9 mouse cellular contexts compared by ENCODE assay signal in the genomic region with DNA sequence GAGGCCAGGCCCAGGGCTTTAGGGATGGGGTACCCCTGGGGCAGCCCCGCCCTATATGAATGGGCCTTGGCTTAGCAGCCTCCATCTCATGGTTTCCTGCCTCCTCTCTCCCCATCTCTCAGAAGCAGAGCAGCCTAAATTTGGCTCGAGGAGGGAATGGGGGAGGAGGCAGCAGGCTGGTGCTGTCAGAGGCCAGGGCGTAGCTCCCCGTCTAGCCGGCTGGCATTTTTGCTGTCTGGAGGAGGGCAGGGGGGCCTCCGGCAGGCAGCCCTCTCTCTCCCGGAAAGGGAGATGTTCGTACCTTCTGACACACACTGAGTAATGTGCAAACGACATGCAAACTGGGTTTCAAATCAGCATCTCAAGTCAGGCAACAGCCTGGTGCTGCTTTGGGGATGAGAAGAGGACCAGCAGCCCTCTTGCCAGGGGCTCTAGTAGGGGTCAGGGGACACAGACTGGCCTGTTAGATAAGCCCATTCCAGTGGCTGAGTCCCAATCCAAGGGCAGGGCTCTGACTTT. TPM values are rescaled to one million over a fixed set of nuclear protein-coding genes. Genes with fewer than 3 reads are reported as not detected.
DNase-seq lines count a peak whose midpoint lies in the region; ATAC-seq lines count a peak whose summit lies in the region.
"Had no signal": no experiment of that assay in that cellular context is flagged by ENCODE, and none has a peak within 500 bp of the region (broad histone marks: within the 10 kb centered on the region; RNA-seq: fewer than 3 reads in every experiment).

No protein-coding gene starts in this region.

- peaks cover 51% of the 10 kb centered on the region for H3K27me3 ChIP-seq in forebrain, embryonic 12.5 days
- H3K27me3 ChIP-seq in intestine, embryonic 16.5 days (replicated peaks; ENCODE audit: control insufficient read depth, insufficient read depth, low read length) = 0 out of 2 replicates have a peak, but pooled peaks cover 4% of the 10 kb centered on the region
- H3K27me3 ChIP-seq in neural tube, embryonic 12.5 days (replicated peaks) = peaks cover 64% of the 10 kb centered on the region

- peak; percentile 65 for DNase-seq in layer of hippocampus, adult 9-11 months
- DNase-seq in layer of hippocampus, postnatal 14 days (ENCODE audit: low spot score in 2 of 2) = no peak
- peak; percentile 53 for DNase-seq in c-Kit-positive CD71-positive TER-119-positive erythroid progenitor cells, embryonic 14.5 days (ENCODE audit: low spot score)
- peak; percentile 34 to 57 for DNase-seq in urinary bladder, postnatal 36 days (ENCODE audit: low spot score in 2 of 2)
- DNase-seq in layer of hippocampus, postnatal 10 days (ENCODE audit: low spot score in 2 of 2) = no peak

- 27% methylated on average over 9 of the region's 9 CpGs for WGBS in forebrain, embryonic 12.5 days
- WGBS in intestine, embryonic 16.5 days = 23% methylated on average over 9 of the region's 9 CpGs
- WGBS in neural tube, embryonic 12.5 days = 28% methylated on average over 9 of the region's 9 CpGs

- no peak for ATAC-seq in forebrain, embryonic 12.5 days (ENCODE audit: low FRiP score)
- ATAC-seq in intestine, embryonic 16.5 days = peak; percentile 29
- ATAC-seq in neural tube, embryonic 12.5 days (ENCODE audit: low FRiP score, low read depth) = no peak

- H3K9me3 ChIP-seq in forebrain, embryonic 12.5 days = no peaks in the 10 kb centered on the region
- H3K9me3 ChIP-seq in intestine, embryonic 16.5 days (ENCODE audit: control insufficient read depth, low read length) = no peaks in the 10 kb centered on the region
- no peaks in the 10 kb centered on the region for H3K9me3 ChIP-seq in neural tube, embryonic 12.5 days

- H3K36me3 ChIP-seq in forebrain, embryonic 12.5 days (replicated peaks) = no peaks in the 10 kb centered on the region
- H3K36me3 ChIP-seq in intestine, embryonic 16.5 days (ENCODE audit: control insufficient read depth, insufficient read depth, low read length) = no peaks in the 10 kb centered on the region
- no peaks in the 10 kb centered on the region for H3K36me3 ChIP-seq in neural tube, embryonic 12.5 days

- peak overlapping the region; percentile 25 for H3K4me2 ChIP-seq in forebrain, embryonic 12.5 days
- no peak overlapping the region for H3K4me2 ChIP-seq in intestine, embryonic 16.5 days (ENCODE audit: low read depth, low read length)
- peak overlapping the region; percentile 26 for H3K4me2 ChIP-seq in neural tube, embryonic 12.5 days (replicated peaks)

- H3K4me3 ChIP-seq in forebrain, embryonic 12.5 days (replicated peaks) = no peak overlapping the region
- no peak overlapping the region for H3K4me3 ChIP-seq in intestine, embryonic 16.5 days (ENCODE audit: low read length)
- no peak overlapping the region for H3K4me3 ChIP-seq in neural tube, embryonic 12.5 days

- H3K27ac ChIP-seq in forebrain, embryonic 12.5 days = peak overlapping the region; percentile 97
- H3K27ac ChIP-seq in intestine, embryonic 16.5 days (ENCODE audit: low read length) = peak overlapping the region; percentile 60
- H3K27ac ChIP-seq in neural tube, embryonic 12.5 days = no peak overlapping the region

- peaks cover 71% of the 10 kb centered on the region for H3K4me1 ChIP-seq in forebrain, embryonic 12.5 days
- peaks cover 31% of the 10 kb centered on the region for H3K4me1 ChIP-seq in intestine, embryonic 16.5 days (ENCODE audit: control insufficient read depth, insufficient read depth, low read length)
- H3K4me1 ChIP-seq in neural tube, embryonic 12.5 days = peaks cover 58% of the 10 kb centered on the region

- H3K9ac ChIP-seq in forebrain, embryonic 12.5 days = peak overlapping the region; percentile 14; the same call in 1 of the 2 replicates
- H3K9ac ChIP-seq in intestine, embryonic 16.5 days (ENCODE audit: low read depth, low read length) = no peak overlapping the region
- H3K9ac ChIP-seq in neural tube, embryonic 12.5 days = no peak overlapping the region; the same call in 1 of the 2 replicates

RNA-seq across cellular contexts. Expression of gene 4930404H24Rik, which starts 1.8 kb away (rescaled TPM):
- total RNA-seq in layer of hippocampus, postnatal 14 days (2021) = not detected
- not detected in 2 replicates for polyA plus RNA-seq in forebrain, embryonic 12.5 days (2016; fragmentation: Nextera tagmentation; extraction: Ambion mirVana)
- polyA plus RNA-seq in intestine, embryonic 16.5 days (2015; fragmentation: Nextera tagmentation; extraction: Ambion mirVana) = not detected in 2 replicates
- not detected in 2 replicates for polyA plus RNA-seq in neural tube, embryonic 12.5 days (2016; fragmentation: Nextera tagmentation; extraction: Ambion mirVana)
- not detected for total RNA-seq in layer of hippocampus, postnatal 10 days (2021)
- total RNA-seq: left cerebral cortex, adult 8-10 months had no signal

RNA-seq across cellular contexts. Expression of gene Nol4l, which starts 35.4 kb away (rescaled TPM):
- total RNA-seq in layer of hippocampus, postnatal 14 days (2021) = 10 to 100 TPM; 55.6 to 60.1 TPM
- polyA plus RNA-seq in forebrain, embryonic 12.5 days (2016; fragmentation: Nextera tagmentation; extraction: Ambion mirVana) = 31.4 and 34.5 TPM in 2 replicates
- 28.6 and 34.2 TPM in 2 replicates for polyA plus RNA-seq in intestine, embryonic 16.5 days (2015; fragmentation: Nextera tagmentation; extraction: Ambion mirVana)
- 36.3 and 39.9 TPM in 2 replicates for polyA plus RNA-seq in neural tube, embryonic 12.5 days (2016; fragmentation: Nextera tagmentation; extraction: Ambion mirVana)
- total RNA-seq in layer of hippocampus, postnatal 10 days (2021) = 10 to 100 TPM; 65.4 to 66.8 TPM

Comparison
In these comparisons a context has a peak if more than half of its experiments do, and no peak if none do; other contexts are left out.
1. DNase-seq: peak in layer of hippocampus, adult 9-11 months (single experiment), c-Kit-positive CD71-positive TER-119-positive erythroid progenitor cells, embryonic 14.5 days (single experiment) and urinary bladder, postnatal 36 days (2 of 2); none in layer of hippocampus, postnatal 14 days (0 of 2) and layer of hippocampus, postnatal 10 days (0 of 2).